Mouse (Mus musculus) frontal cortex, postnatal 14 days (tissue): ENCODE measurements at regions not wholly inside any gene's neighbourhood (a gene's known extent, or its start where the extent isn't known, plus 50 kb on each side); places are given as distances from the start of the nearest gene placed in this dataset.

Experiments used
- DNase-seq, 2 experiments: peaks; one replicate each; pipeline ENCODE4 v3.0.0; 2022; ENCODE audit warnings: low spot score in 2 of 2

DNA sequence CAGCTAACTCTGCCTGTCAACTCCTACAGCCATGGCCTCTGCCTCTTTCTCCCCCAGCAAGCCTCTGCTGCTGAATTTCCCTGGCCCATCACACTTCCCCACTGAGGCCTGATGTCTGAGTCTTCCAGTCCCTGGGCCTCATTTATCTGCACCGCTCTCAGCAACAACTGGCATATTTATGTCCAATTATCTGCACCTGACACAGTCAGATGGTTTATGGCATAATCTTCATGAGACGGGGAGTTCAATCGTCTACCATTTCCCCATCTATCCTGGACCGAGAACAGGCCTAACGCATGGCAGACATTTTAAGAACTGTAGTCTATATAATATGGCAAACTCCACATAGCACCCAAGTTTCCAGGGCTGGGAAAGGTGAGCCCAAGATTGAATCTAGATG, 1512.8 kb upstream of the Gm6569 start:
- DNase-seq: no peak

- no peak for DNase-seq
Measured at GRCm38 (mm10) chr15:72322127-72322526, 1512.2 kb upstream of the Gm6569 start.

GRCm38 (mm10) chr15:72323158-72323557, 1511.2 kb upstream of the Gm6569 start:
- DNase-seq: no peak

GRCm38 (mm10) chr15:72331262-72331661, 1503.1 kb upstream of the Gm6569 start:
- DNase-seq: no peak

DNA sequence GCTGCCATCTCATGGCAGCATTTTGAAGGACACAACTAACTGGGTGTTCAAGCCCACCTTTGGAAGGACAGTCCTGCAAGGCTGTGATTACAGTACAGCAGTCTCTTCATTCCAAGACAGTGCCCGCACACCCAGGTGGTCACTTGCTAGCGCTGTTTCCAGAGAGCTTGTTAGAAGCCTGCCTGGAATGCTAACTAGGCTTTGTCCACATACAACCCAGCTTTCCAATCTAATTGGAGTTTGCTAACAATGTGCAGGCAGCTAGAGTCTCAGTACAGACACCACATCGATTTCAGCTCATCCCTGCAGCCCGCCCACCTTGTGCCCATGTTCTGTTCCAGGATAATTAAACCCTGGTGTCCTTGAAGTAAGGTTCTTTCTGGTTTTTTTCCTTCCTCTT, 1499.9 kb upstream of the Gm6569 start:
- DNase-seq: no peak

- no peak for DNase-seq
Measured at GRCm38 (mm10) chr15:72339629-72340028, 1494.7 kb upstream of the Gm6569 start.

GRCm38 (mm10) chr15:72341991-72342390, 1492.4 kb upstream of the Gm6569 start:
- no peak for DNase-seq

DNA sequence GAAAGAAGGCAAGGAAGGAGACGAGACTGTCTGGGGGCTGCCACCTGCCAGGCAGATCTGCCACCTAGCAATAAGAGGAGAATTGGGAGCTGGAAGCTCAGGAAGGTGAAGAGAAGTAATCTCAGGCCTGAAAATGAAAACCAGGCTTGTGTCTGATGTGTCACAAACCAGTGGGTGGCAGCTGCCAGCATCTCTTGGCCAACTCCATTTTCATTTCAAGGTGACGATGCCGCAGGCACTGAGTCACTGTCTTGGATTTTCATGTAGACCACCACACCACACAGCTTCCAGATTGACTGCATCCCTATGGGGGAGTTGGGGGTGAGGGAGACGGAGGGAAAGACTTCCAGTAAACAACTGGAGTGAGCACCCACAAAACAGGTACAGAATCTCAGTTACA, 1491.9 kb upstream of the Gm6569 start:
- no peak for DNase-seq

GRCm38 (mm10) chr15:72343794-72344193, 1490.6 kb upstream of the Gm6569 start:
- no peak for DNase-seq

DNA sequence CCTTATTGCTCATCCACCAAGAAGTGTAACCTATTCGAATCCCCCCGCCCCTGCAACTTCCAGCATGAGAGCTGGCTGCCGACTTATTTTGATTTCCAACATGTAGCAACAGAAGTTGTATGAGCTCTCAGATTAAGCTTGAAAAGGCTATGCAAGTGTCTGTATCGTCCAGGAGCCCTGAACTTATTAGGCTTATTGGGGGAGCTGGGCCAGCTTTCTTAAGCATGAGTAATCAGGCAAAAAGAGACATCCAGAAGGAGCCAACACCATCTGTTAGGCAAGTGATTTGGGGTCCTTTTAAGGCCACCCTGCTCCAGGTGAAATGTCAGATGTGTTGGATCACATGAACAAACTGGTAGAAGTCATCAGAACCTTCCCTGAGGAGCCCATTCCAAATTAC, 1481.0 kb upstream of the Gm6569 start:
- no peak for DNase-seq

DNA sequence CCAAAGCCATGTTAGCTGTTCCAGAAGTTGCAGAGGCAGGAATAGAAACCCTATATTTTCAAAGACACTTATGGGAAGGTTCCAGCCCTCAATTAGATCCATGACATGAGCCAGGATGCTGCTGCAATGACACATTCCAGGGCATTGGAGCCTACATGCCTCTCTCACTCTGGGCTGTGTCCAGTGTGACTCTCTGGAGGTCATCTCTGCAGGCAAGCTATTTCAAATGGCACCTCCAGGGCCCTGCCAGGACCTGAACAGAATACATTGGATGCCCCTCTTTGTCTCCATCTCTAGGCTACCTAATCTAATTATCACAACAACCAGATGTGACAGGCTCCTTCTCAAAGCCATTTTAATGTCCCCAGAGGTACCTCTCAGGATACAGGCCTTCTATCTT, 1478.7 kb upstream of the Gm6569 start:
- no peak for DNase-seq

DNA sequence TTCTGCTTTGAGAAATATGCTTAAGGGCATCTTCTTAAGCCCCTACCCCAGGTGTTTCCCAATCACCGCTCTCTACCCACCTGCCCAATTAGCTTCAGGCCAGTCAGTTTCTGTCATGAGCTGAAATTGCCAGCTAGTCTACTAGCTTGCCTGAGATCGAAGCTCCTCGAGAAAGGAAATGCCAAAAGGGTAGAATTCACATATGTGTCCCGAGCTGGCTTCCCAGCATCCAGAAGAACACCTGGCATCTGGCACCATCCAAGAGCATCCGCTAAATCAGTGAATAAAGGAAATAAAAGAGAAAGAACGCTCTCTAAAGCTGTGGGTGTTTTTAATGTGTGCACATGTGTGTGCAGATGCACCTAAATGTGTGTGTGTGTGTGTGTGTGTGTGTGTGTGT, 1474.7 kb upstream of the Gm6569 start:
- no peak for DNase-seq

GRCm38 (mm10) chr15:72360049-72360448, 1474.3 kb upstream of the Gm6569 start:
- DNase-seq: peak in 1 of 2 experiments; percentile 32

- DNase-seq: peak in 1 of 2 experiments; percentile 20
Measured at GRCm38 (mm10) chr15:72360463-72361030, 1473.8 kb upstream of the Gm6569 start.

DNA sequence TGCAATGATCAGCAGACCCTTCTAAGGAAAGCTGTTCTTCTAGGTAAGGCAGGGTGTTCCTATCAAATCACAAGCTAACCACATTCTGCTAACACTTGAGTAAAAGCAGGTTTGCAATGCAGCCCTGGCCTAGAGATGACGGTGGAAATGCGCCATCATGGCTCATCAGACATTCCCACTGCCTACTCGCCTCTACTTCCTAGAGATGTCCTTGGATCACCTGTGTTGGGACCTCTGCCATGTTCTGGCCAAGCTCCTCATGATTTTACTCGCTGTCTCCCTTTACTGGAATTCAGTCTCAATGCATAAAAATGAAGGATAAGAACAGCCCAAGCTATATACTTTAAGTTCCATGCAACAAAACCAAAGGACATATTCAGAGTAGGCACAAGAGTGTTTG, 1461.3 kb upstream of the Gm6569 start:
- no peak for DNase-seq

DNA sequence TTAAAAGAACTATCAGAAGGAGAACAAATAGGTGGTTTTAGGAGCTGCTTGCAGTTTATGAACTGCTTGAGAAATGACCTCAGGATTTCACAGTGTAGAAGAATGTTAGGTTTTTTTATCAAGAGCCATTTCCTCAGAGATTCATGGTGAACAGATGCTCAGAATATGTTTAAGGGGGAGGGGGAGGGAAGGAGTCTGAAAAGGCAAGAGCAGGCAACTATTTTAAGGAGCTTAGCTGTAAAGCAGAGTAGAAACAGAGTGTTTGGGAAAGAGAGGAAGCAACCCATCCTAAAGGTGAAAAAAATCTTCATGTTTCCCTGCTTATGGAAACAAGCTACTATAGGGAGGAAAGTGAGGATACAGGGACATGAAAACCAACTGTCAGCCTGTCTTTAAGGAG, 1457.2 kb upstream of the Gm6569 start:
- DNase-seq: no peak

- no peak for DNase-seq
Measured at GRCm38 (mm10) chr15:72379291-72379690, 1455.1 kb upstream of the Gm6569 start.

DNA sequence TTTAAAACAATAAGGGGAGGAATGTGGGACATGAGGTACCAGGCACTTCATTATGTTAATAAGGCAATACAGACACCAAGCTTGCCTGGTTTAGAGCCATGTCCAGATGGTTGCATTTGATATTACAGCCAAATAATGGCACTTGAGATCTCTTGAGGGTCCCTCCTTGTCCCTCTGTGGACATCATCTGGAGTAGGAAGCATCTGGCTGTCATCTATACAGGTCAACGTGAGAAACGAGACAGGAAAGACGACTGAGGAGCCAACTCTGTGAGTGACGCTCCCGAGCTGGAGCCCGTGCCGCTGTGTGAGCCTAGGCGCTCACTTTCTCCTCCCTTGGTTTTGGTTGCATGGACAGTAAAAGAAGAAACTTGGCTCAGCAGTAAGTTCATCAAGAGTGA, 1453.2 kb upstream of the Gm6569 start:
- DNase-seq: no peak

DNA sequence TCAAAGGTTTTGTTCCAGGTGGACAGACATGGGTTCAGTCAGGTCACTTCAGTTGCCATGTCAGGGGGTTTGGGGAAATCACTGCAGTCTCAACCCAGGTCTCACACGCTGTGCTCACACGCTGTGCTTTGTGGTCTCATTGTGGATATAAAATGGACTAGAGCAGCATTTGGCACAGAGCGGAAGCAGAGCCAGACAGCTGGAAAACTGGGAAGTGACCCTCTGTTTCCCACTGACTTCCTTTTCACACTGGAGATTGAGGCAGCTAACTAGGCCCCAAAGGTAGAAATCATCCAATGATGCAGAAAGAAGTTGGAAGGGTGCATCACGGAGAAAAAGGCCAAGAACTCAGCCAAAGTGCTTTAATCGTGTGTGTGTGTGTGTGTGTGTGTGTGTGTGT, 1452.6 kb upstream of the Gm6569 start:
- DNase-seq: no peak

GRCm38 (mm10) chr15:72382521-72382920, 1451.8 kb upstream of the Gm6569 start:
- no peak for DNase-seq

- no peak for DNase-seq
Measured at GRCm38 (mm10) chr15:72383062-72383461, 1451.3 kb upstream of the Gm6569 start.

- DNase-seq: no peak
Measured at GRCm38 (mm10) chr15:72383470-72383869, 1450.9 kb upstream of the Gm6569 start.

GRCm38 (mm10) chr15:72393226-72393625, 1441.1 kb upstream of the Gm6569 start:
- no peak for DNase-seq

DNA sequence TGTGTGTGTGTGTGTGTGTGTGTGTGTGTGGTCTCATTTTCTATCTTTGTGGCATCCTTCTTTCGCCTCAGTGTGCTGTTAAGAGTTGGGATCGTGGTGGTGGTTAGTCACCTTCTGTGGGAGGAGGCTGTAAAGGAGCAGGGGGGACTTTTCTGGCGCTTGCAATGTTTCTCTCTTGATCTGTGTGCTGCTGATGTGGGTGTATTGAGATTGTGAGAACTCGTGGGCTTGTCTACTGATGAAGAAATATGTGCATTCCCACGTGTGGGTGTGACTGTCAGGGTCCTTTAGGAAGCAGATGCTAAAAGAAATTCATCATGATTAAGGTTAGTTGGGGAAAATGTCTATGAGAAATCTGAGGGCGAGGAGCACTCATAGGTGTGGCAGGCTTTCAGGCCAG, 1422.4 kb upstream of the Gm6569 start:
- peak; percentile 25 to 26 for DNase-seq
